Mouse (Mus musculus): Measurements from ENCODE around the gene Arid1b.

DNA sequence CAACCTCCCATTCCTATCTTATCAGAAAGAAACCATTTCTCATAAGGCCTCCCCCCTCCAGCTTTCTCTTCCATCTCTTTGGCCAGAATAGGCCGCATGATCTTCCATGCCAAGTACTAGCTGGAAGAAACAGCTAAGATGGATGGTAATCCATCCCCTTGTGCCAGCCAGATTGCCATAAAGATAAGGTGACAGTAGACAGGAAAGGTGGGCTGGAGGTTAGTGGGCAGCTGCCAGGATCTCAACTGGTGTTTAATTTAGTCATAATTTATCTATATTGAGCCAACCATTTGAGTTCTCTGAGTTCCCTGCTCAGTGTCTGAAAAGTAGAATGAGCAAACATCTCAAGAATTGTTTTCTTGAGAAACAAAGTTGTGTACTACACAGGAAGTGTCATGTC is 391.6 kb downstream of the Arid1b start:
- TF ChIP-seq CTCF (IDR thresholded peaks at IDR 0.05; ENCODE audit: borderline replicate concordance, control insufficient read depth, extremely low read depth, insufficient read depth, low read length, poor library complexity) (no peak), POLR2A (IDR thresholded peaks at IDR 0.05; ENCODE audit: control insufficient read depth, extremely low read depth, insufficient read depth, low read length, poor library complexity) (no peak)
